Mouse (Mus musculus): ENCODE measurements around the gene Fam163b.

Fam163b gene

DNA sequence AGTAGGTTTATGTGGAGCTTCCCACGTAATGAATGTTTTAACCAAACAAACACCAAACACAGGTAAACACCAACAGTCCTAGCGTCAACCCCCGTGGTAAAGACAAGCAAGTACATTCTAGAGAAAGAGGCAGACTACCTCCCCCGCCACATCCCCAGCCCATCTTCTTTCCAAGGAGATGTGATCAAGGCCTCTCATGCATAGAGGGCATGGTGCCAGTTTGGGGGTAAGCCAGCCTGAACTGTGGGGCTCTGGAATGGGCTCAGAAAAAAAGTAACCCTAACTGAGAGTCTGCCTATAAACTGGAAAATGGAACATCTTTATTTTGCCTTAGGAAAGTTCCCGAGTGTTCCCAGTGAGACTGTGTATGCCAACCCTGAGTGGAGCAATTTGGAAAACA lies 6.4 kb downstream of the Fam163b start:
- DNase-seq (ENCODE audit: low read depth, low spot score): no peak

DNA sequence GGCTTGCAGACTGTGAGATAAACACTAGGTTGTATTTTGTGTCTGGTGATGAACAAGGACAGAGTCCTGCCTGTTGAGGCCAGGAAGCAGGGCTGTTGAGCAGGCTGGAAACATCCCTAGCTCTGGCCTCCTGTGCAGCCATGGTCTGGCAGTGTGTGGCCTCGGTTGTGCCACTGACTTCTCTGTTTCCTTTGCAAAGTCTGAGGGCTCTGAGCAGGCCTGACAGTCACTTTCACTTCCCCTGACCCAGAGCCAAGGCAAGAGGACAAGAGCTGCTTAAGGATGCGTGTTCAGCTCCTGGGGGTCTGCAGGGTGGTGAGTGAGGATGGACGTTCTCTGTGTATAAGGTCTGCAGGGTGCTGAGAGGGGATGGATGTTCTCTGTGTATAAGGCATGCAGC lies 13.3 kb downstream of the Fam163b start:
- DNase-seq (ENCODE audit: low read depth, low spot score): no peak

DNA sequence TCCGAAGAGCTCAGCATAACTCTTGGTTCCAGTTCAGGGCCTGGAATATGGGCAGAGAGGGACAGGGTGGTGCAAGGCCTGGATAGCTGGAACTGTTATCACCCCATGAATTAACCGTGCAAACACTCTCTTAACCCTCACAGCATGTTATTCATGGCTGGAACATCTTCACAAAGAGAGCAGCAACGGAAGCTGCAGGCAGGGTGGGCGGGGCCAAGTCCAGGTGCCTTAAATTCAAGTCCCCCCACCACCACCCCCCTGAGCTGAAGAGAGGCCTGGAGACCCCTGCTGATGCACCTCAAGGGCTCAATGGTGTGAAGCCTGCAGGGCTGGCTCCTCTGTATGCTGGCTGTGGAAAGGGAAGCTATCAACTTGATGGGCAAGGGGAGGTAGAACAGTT lies 15.8 kb downstream of the Fam163b start:
- DNase-seq (ENCODE audit: low read depth, low spot score): no peak

DNA sequence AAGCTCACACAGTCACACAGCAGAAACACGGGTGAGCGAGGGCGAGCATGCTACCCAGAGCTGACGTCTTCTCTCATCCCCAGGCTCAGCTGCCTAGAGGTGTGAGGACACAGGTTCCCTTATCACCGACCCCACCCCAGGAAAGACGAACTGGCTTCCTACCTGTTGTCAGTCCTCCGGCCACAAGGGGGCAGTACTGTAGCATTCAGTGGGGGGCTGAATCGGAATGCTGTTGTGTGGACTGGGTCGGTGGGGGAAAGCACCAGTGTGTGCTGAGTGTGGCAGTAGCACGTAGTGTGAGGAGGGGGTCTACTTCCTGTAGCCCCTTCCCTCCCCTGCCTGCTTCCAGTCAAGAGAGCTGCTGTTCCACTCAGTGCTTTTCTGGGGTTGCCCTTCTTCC lies 16.3 kb downstream of the Fam163b start:
- no peak for DNase-seq (ENCODE audit: low read depth, low spot score)

DNA sequence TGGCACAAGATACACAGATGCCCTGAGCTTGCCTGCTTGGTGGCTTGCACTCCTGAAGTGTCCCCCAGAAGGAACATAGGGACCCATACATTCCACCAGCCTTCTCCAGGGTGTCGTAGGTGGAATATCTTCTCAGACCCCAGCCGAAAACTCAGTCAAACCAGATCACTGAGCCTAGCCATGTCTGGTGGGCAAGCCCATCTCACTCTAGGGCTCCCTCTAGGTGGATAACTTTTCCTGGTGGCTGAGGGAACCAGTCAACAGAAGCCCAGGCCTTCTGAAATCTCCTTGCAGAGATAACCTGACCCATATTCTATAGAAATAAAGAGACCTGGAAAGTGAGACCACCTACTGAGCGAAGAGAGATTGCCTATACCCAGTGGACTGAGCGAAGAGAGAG lies 19.2 kb downstream of the Fam163b start:
- no peak for DNase-seq (ENCODE audit: low read depth, low spot score)

DNA sequence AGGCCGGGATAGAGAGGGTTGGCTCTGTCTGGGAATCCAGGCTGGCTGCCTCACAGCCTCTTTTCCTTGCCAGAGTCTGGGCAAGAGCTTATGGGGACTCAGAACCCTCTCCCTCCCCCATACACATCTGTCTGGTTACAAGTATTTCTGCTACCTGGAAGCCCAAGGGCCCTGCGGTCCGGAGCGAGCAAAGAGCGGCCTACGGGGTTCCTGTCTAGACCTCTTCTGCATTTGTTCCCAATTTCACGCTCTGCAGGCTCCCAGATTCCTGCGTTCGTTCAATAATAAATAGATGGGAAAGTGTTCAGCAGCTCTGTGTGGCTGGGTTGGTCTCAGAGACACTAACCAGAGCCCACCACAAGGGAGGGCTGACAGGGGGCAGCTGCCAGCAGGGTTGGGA lies 19.7 kb downstream of the Fam163b start:
- DNase-seq (ENCODE audit: low read depth, low spot score): no peak

DNA sequence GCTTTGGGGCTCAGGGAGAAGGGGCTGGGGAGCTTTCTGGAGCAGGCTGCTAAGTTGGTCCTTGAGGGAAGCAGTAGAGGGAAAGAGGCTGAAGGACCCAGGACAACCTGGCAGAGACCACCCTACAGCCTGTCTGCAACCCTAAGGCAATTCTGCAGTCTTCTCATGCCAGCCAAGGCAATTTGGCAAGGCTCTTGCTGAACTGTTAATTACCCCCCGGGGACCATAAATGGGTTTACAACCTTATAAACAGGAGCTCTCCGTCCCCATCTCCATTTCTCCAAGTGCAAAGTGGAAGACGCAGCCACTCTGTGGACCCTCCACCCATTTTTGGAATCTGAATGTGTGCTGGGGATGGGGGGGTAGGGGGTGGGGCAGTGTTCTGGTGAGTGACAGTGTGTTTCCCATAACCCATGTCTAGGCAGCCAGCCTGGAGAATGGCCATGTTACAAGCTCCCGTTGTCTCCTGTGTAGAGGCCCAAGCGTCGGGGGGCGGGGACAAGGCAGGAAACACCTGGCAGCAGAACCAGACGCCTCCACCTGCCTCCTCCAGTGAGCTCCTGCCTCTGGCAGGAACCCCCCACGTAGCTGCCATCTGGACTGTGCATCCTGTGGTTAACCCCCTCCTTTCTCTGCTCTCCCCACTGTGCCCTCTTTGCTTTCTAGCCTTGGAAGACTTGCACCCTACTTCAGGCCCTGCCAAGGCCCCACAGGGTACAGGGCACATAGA lies 20.5 kb downstream of the Fam163b start:
- no peak for DNase-seq (ENCODE audit: low read depth, low spot score)

DNA sequence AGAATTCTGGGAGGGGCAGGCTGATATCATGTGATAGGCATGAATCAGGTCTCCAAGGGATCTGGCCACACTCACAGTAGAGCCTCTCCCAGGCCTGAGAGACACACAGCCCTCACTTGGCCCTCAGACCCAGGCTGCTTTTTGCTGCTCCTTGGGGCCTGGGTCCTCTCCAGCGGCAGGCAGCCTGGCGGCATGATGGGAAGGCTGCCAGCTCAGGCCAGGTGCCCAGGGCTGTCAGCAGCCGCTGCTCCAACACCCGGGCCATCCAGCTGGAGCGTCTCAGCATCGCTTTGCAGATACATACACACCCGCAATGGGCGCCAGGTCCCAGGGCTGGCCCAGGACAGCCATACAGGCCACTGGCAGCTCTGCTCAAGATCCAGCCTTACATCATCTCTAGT lies 22.1 kb downstream of the Fam163b start:
- DNase-seq (ENCODE audit: low read depth, low spot score): no peak

DNA sequence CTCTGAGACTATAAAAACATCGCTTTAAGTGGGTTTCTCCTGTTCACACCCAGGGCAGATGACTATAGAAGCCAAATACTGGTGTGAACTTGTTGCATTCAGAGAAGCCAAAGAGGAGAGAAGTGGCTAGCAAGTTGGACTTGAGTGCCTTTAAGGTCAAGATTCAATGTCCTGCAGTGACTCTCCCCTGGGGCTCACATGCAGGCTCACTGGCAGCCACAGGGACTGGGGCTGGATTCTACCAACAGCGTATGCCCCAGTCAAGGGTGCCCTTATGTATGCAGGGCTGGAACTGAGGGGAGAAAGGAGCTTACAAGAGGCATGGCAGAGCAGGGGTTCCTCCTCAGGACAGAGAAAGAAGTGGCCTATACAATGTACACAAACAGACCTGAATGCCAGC lies 22.5 kb downstream of the Fam163b start:
- no peak for DNase-seq (ENCODE audit: low read depth, low spot score)

DNA sequence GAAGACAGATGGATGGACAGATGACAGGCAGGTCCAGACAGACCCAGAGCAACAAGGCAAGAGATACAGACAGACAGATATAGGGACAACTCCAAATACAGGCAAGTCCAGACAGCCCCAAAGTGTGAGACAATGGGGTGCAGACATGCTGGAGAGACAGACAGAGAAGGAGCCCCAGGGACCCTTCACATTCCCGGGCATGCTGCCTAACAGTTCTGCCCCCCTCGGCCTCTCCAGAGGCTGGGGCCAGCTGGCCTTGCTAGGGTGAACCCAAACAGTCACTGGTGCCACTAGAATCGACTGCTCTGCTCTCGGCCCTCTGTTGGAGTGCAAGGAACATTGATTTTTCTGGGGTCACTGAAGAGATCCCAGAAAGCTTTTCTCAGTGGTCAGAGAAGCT lies 23.8 kb downstream of the Fam163b start:
- no peak for DNase-seq (ENCODE audit: low read depth, low spot score)

DNA sequence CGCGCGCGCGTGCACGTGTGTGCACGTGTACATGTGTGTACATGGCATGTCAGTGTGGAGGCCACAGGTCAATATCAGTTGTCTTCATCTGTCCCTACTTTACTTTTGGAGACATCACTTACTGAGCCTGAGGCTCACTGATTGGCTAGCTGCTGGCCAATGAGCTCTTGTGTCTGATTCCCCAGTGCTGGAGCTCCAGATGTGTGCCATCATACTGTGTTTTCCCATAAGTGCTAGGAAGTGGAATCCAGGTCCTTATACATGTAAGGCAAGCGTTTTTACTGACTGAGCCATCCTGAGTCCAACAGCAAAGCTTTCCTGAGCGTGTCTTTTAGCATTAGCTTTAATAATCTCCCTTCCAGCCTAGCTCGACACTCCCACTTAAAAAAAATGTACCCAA lies 28.1 kb downstream of the Fam163b start:
- DNase-seq (ENCODE audit: low read depth, low spot score): no peak

DNA sequence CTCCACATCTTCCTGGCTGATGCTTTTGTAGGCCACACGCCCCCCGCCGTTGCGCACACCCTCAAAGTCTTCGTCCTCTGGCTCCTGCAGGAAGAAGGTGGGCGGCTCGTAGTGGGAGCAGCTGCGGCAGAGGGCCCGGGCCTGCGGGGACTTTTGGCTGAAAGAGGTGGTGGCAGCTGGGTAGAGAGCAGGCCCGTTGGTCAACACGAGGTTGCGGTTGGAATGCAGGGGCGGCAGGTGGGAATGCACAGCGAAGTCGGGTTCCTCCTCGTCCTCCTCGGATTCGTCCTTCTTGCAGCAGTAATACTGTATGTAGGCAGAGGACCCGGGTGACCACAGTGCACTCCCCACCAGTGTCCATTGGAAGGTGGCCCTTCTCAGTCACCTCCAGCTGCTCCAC lies 29.7 kb downstream of the Fam163b start:
- no peak for DNase-seq (ENCODE audit: low read depth, low spot score)

DNA sequence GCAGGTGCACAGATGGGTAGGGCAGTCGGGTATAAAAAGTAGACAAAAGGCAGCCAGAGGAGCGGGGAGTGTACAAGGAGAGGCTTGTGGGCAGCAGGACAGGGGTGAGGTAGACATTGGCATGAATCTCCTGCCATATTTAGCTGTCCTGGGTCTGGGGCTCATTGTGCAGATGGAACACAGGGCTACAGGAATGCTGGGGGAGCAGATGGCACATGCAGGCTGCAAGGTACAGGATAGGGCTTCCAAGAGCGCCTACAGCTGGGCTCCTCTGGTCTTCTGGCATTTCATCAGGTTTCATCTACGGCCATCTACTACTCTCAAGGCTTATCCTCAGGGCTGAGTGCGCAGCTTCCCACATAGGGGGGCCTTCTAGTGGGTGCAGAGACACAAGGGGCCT lies 33.2 kb downstream of the Fam163b start:
- DNase-seq (ENCODE audit: low read depth, low spot score): peak; percentile 48

DNA sequence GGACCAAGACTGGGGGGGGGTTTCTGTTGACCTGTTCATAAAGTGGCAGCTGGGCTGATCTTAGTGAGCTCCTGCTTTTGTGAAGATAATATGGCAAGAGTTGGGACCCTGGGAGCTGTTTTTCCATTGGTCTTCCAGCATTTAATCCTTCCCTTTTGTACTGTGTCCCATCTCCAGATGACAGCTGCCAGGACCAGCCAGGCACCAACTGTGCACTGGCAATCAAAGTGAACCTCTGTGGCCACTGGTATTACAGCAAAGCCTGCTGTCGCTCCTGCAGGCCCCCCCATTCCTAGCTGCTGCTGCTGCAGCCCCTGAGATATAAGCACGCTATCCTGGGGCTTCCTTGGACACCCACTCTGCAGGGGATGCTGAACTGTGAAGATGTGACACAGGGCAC lies 34.1 kb downstream of the Fam163b start:
- no peak for DNase-seq (ENCODE audit: low read depth, low spot score)

DNA sequence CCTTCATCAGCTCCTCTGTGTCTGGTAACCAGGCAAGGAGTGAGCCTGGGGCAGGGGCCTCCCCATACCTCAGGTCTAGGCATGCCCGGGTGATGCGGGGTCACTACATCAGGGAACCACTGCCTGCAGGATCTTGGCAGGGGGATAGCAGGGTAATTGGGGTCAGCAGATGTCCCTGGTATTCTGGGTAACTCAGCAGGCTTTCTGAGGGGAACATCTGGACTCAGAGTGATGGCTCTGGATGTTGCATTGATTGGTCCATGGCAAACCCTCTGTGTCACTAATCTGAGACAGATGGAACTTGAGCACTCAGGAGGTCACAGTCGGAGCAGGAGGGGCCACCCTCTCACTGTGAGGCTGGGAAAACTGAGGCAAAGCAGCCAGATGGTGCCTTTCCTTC lies 35.5 kb downstream of the Fam163b start:
- no peak for DNase-seq (ENCODE audit: low read depth, low spot score)

DNA sequence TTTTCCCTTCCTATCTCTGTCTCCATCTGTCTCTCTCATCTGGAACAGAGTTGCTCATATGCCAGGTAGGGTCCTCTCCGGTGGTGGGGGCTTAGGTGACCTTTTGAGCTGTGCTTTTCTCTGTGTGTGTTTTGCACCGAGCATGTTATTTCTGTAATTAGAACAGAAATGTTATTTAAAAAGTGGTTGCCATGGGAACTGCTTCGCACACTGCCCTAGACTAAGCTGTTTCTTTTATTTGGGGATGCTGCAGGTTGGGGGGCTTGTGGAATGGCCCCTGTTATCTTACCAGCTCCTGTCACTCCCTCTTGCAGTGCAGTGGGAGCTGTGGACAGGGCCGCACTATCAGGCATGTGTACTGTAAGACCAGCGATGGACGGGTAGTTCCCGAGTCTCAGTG lies 38.7 kb downstream of the Fam163b start:
- peak; percentile 63 for DNase-seq (ENCODE audit: low read depth, low spot score)

DNA sequence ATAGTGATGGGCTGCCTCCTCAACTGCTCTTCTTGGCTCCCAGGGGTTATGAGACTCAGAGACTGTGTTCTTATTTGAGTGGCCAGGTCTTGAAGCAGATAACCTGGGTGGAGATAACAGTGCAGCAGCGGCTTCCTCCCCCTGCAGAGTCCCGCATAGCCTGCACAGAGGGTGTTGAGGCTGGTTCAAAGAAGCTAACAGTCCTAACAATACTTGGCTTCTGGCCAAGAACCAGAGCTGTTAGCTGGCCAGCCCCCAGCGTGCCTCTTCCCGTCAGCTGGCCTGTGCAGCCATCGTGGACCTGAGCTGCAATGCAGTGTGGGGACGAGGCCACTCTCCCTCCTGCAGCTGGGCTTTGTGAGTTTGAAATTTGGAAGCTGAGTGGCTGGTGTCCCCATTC lies 44.5 kb downstream of the Fam163b start:
- DNase-seq (ENCODE audit: low read depth, low spot score): no peak

DNA sequence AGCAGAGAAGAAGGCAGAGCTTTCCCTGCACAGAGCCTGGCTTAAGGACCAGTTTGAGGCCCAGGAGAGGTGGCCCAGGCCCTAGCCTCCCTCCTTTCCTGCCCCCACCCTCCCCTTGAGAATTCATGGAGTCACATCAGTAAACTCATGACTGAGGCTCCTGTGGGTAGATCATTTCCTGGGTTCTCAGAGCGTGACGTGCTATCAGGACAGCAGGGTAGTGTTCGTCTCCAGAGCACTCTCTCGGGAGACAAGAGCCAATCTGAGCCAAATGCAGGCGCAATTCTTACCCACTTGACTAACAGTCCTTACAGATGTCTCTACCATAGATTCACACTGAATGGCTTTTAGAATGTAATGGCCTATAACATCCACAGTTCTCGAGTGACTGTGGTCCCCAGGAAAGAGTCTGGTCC lies 45.0 kb downstream of the Fam163b start:
- no peak for DNase-seq (ENCODE audit: low read depth, low spot score)

DNA sequence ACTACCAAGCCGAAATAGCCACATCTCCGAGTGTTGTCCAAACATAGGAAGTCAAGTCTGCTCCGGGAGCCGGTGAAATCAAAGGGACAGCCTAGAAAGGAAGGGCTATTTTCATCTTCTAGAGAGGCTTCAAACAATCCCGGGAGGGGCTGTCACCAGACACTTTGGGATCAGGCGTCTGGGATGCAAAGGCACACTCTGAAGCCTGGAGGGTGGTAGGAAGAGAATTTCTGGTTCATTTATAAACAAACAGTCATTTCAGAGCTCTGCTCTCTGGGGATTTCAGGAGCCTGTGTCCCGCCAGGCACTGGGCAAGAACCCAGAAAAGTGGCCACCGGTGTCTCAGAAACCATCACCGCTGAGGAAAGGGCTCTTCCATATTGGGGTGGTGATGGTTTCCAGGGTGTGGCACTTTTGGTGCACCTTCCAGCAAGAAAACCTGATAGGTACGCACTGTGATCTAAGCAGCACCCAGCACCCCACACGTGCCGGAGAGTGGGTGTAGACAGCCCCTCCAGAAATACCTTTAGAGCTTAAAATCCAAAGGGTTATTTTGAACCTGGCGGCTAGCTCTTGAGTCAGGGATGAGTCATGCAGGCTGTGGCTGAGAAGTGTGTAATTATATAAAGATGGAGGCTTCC lies 45.8 kb downstream of the Fam163b start:
- DNase-seq (ENCODE audit: low read depth, low spot score): peak; percentile 93

DNA sequence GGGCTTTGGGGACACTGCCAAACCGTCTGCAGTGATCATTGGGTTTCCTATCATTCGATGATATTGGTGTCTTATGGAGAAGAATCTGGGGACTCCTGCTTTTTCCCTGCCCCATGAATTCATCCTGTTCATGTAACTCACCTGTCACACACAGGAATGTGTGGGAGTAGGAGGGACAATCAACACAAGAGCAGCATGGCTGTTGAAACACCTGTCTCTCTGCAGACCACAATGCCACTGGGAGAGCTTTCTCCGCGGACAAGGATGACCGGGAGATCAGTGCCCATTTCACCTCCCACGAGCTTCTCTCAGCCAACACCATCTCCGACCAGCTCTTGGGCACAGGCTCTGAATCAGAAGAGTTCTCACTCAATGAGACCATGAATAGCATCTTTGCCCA lies 47.1 kb downstream of the Fam163b start:
- no peak for DNase-seq (ENCODE audit: low read depth, low spot score)

DNA sequence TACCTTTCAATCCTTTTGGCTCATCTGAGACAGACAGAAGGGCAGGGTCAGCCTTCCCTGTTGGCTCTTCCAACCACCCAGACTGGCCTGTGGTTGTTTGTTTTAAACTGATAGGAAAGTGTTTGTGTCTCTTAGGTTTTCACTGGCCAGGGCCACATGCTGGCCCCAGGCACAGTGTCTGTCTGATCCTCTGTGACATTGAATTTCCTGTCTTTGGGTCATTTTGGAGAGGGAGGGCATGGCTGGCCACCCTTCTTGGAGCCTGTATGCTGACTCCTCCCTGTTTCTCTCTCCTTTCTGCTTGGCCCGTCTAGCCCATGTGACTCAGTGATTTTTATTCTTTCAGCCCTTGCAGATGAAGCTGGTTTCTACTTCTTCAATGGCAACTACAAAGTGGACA lies 53.1 kb downstream of the Fam163b start:
- DNase-seq (ENCODE audit: low read depth, low spot score): no peak

DNA sequence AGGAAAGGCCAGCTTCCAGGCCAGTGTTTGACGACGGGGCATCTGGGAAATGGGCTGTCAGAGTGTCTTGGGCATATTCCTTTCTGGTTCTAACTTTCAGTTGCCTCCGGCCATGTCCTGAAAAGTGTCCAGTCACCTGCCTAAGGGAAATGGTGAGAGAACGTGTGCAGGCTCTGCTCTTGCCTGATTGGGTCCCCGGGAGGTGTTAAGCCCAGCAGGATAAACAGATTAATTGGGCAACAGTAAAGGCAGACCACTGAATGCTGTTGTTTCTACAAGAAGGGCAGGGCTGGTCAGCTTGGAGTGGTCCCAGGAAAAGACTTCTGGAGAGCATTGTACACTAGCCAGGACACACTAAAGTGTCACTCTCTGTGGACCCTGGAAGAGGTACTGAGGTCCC lies 53.6 kb downstream of the Fam163b start:
- DNase-seq (ENCODE audit: low read depth, low spot score): no peak

DNA sequence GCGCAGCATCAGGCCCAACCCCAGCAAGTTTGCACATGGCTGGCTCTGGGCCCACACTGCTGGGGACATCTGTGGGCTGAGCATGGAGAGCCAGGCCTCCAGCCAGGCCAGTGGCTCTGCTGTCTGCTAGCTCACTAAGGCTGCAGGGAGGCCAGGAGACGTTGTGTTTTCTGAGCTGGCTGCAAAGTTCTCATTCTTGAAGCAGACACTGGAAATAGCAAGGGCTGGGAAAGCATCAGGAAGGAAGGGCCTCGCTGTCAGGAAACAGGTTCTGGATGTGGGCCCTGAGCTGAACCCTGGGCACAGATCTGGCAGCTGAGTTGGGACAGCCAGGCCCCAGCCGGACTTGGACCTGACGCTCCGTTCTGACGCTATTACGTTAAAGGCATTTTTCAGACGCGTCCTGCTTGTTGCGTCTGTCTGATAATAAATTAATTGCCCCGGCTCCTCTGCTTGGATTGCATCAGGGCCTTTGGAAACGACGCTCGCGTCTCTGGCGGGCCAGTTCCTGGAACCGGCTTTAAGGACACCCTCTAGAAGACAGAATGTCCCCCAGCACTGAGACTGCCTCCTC lies 54.1 kb downstream of the Fam163b start:
- DNase-seq (ENCODE audit: low read depth, low spot score): no peak
